Mouse (Mus musculus): ENCODE measurements around the gene Gm26965.

Gm26965 gene

GRCm38 (mm10) chr13:67525753-67526410, at the start of gene Gm26965, which contains the start of gene Zfp87:
Gene Gm26965, minus strand, starts transcription at chr13:67526151.
Gene Zfp87, minus strand, starts transcription at chr13:67526177.
- DNase-seq (ENCODE audit: low read depth, low spot score) = peak; percentile 96
- no peaks in the 10 kb centered on the region for H3K27me3 ChIP-seq (ENCODE audit: control insufficient read depth, insufficient read depth, low read length, poor library complexity, severe bottlenecking)
- no peaks in the 10 kb centered on the region; the same call in 1 of the 2 replicates for H3K36me3 ChIP-seq (ENCODE audit: control insufficient read depth, insufficient read depth, low read length, poor library complexity, severe bottlenecking)

DNA sequence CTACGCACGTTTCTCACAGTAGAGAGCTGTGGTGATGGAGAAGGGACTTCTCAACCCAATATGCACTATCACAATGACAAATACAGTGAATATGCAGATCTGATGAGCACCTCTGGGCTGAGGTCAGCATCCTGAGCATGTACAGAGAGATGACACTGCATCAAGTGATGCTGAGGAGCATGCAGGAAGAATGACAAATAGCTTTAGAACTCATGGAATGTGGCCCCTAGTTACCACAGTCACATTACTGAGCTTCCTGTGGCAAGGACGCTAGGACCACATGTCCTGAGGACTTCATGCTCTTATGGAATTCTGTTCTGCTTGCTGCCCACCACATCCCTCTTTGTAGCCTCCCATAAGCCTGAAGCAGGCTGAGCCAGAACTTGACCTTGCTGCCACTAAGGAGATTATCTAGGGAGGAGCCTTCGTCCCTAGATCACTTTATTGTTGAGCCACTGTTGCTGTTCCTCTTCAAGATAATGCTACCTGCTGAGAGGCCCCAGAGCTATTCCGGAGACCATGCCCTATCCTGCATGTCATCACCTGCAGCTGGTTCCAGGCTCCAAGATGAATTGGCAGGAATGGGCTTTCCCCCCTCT, 46.7 kb upstream of the Gm26965 start:
- no peak for DNase-seq (ENCODE audit: low read depth, low spot score)
- Histone ChIP-seq H3K27me3 (ENCODE audit: control insufficient read depth, insufficient read depth, low read length, poor library complexity, severe bottlenecking) (no peaks in the 10 kb centered on the region), H3K36me3 (ENCODE audit: control insufficient read depth, insufficient read depth, low read length, poor library complexity, severe bottlenecking) (no peaks in the 10 kb centered on the region)

GRCm38 (mm10) chr13:67553730-67554129, 27.8 kb upstream of the Gm26965 start, which contains the start of gene Zfp748:
Gene Zfp748, minus strand, starts transcription at chr13:67553830.
- no peaks in the 10 kb centered on the region for H3K36me3 ChIP-seq (ENCODE audit: control insufficient read depth, insufficient read depth, low read length, poor library complexity, severe bottlenecking)
- no peaks in the 10 kb centered on the region for H3K27me3 ChIP-seq (ENCODE audit: control insufficient read depth, insufficient read depth, low read length, poor library complexity, severe bottlenecking)
- DNase-seq (ENCODE audit: low read depth, low spot score) = no peak

DNA sequence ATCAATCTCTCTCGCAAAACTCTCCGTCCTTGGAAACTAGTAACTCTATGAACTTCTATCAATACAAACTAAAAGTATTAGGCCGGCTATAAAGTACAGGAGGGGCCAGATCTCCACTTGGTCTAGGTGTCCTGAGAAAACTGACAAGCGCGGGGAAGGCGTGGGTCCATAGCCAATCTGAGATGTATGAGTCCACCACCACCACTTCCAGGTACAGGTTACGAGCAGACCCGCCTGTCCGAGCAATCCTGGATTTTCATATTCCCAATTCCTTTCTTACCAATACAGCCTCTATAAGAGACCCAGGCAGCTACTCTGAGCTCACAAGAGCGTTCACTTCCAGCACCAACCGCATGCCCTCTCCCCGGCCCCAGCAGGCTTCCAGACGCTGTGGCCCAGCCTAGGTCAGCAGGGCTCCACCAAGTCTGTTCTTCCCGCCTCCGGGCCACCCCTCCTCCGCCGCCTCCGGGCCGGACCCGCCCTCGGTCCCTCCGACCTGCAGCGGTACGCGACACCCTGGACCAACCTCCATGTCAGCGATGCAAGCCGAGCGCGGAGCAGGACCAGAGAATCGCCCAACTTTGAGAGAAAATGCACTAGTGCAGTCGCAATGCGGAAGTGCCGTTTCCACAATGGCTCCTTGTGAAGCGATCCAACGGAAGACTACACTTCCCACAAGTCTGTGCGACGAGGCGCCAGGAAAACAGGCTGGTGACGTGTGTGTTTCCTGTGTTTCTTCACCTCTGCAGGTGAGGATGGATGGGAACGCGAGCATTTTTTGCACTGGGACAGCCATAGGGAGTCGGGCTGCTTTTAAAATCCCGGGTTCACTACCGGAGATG, 26.8 kb upstream of the Gm26965 start:
- H3K27me3 ChIP-seq (ENCODE audit: control insufficient read depth, insufficient read depth, low read length, poor library complexity, severe bottlenecking) = no peaks in the 10 kb centered on the region
- DNase-seq (ENCODE audit: low read depth, low spot score) = peak; percentile 90
- no peaks in the 10 kb centered on the region for H3K36me3 ChIP-seq (ENCODE audit: control insufficient read depth, insufficient read depth, low read length, poor library complexity, severe bottlenecking)

- DNase-seq (ENCODE audit: low read depth, low spot score) = no peak
- Histone ChIP-seq H3K36me3 (ENCODE audit: control insufficient read depth, insufficient read depth, low read length, poor library complexity, severe bottlenecking) (peaks cover 16% of the 10 kb centered on the region), H3K27me3 (ENCODE audit: control insufficient read depth, insufficient read depth, low read length, poor library complexity, severe bottlenecking) (no peaks in the 10 kb centered on the region)
Observed at GRCm38 (mm10) chr13:67545941-67546340, 20.0 kb upstream of the Gm26965 start.

GRCm38 (mm10) chr13:67527049-67527730, 1.2 kb upstream of the Gm26965 start:
- DNase-seq (ENCODE audit: low read depth, low spot score) = no peak
- no peaks in the 10 kb centered on the region for H3K36me3 ChIP-seq (ENCODE audit: control insufficient read depth, insufficient read depth, low read length, poor library complexity, severe bottlenecking)
- H3K27me3 ChIP-seq (ENCODE audit: control insufficient read depth, insufficient read depth, low read length, poor library complexity, severe bottlenecking) = no peaks in the 10 kb centered on the region

- no peaks in the 10 kb centered on the region for H3K27me3 ChIP-seq (ENCODE audit: control insufficient read depth, insufficient read depth, low read length, poor library complexity, severe bottlenecking)
- H3K36me3 ChIP-seq (ENCODE audit: control insufficient read depth, insufficient read depth, low read length, poor library complexity, severe bottlenecking) = no peaks in the 10 kb centered on the region
- no peak for DNase-seq (ENCODE audit: low read depth, low spot score)
Observed at GRCm38 (mm10) chr13:67500908-67501307, 25.0 kb downstream of the Gm26965 start.

DNA sequence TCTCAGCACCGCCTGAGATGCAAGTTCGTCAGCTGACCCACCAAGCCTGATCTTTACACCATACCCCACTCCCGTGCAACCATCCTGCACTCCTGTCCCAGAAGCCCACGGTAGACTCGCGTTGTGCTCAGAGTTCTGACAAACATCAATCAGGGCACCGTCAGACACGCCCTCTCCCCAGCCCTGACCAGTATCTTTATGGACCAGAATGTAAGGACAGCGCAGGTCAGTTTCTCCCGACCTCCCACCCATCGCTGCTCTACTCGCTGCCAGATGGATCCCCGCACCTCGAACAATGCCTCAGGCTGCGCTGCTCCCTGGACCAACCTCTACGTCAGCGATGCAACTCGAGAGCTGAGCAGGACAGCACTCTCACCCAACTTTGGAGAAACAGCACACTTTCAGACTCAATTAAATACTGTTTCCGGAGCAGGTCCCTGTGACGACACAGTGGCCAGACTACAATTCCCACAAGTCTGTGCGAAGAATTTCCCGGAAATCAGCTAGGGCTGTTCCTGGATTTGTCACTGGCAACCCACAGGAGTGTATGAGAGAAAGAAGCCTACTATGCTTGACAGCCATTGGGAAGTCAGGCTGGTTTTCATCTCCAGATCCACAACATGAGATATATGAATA, 25.7 kb downstream of the Gm26965 start, which contains the start of gene Zfp58:
TSS of gene Zfp58 (minus strand) at position 472 of the 636 bp plus-strand sequence.
- H3K27me3 ChIP-seq (ENCODE audit: control insufficient read depth, insufficient read depth, low read length, poor library complexity, severe bottlenecking) = no peaks in the 10 kb centered on the region
- no peaks in the 10 kb centered on the region for H3K36me3 ChIP-seq (ENCODE audit: control insufficient read depth, insufficient read depth, low read length, poor library complexity, severe bottlenecking)
- DNase-seq (ENCODE audit: low read depth, low spot score) = peak; percentile 87

GRCm38 (mm10) chr13:67495631-67496030, 30.3 kb downstream of the Gm26965 start:
- no peak for DNase-seq (ENCODE audit: low read depth, low spot score)
- Histone ChIP-seq H3K27me3 (ENCODE audit: control insufficient read depth, insufficient read depth, low read length, poor library complexity, severe bottlenecking) (no peaks in the 10 kb centered on the region), H3K36me3 (ENCODE audit: control insufficient read depth, insufficient read depth, low read length, poor library complexity, severe bottlenecking) (peaks cover 16% of the 10 kb centered on the region)

DNA sequence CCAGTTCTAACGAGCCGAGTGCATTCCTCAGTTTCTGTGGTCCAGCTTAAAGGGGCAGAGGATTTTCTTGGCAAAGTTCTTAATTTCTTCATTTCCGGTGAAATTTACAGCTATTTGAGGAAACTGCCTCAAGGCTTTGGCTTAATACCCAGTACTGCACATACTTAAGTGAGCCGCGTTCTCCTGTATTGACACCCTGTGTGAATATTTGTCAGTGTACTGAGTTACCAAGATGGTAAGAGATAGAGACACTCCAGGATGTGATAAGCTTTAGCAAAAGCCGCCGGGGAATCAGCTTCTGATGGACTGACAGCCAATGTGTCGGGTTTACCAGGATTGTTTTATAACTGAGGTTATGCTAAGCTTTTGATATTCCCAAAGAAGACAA, 41.5 kb downstream of the Gm26965 start:
- no peaks in the 10 kb centered on the region for H3K27me3 ChIP-seq (ENCODE audit: control insufficient read depth, insufficient read depth, low read length, poor library complexity, severe bottlenecking)
- no peak for DNase-seq (ENCODE audit: low read depth, low spot score)
- H3K36me3 ChIP-seq (ENCODE audit: control insufficient read depth, insufficient read depth, low read length, poor library complexity, severe bottlenecking) = peaks cover 5% of the 10 kb centered on the region; the same call in 1 of the 2 replicates

DNA sequence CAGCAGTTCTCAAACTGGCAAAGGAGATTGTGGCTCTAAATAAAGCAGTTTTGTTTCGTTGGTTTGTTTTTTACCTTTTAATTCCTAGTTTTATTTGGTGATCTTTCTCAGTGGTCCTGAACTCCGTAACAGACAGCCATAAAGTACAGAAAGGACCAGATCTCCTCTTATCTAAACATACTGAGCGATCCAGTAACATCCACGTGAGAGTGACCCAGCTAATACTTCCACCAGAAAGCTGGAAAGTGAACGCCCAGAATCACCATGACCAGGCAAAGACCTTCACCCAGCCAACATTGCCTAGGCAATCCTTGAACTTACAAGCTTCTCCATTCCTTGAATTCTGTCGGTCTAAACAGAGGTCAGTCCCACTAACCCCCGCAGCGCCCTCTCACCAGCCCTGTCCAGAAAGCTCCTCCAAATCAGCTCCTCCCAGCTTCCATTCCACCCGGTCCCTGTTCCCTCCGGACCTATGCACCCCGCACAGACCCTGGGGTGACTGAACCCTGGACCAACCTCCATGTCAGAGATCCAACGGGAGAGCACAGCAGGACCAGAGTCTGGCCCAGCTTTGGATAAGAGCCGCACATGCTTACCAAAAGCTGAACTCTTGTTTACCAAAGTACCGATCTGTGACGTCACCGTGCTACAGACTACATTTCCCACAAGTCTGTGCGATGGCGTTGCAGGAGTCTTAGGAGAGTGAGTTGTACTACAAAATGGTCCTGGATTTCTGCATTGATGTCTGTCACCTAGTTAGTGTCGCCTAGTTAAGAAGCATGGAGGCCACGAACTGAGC, 42.1 kb downstream of the Gm26965 start, which contains the start of gene Zfp874b:
TSS of gene Zfp874b (minus strand) at position 634 of the 799 bp plus-strand sequence.
- peaks cover 5% of the 10 kb centered on the region; the same call in 1 of the 2 replicates for H3K36me3 ChIP-seq (ENCODE audit: control insufficient read depth, insufficient read depth, low read length, poor library complexity, severe bottlenecking)
- no peaks in the 10 kb centered on the region for H3K27me3 ChIP-seq (ENCODE audit: control insufficient read depth, insufficient read depth, low read length, poor library complexity, severe bottlenecking)
- DNase-seq (ENCODE audit: low read depth, low spot score) = peak; percentile 91

DNA sequence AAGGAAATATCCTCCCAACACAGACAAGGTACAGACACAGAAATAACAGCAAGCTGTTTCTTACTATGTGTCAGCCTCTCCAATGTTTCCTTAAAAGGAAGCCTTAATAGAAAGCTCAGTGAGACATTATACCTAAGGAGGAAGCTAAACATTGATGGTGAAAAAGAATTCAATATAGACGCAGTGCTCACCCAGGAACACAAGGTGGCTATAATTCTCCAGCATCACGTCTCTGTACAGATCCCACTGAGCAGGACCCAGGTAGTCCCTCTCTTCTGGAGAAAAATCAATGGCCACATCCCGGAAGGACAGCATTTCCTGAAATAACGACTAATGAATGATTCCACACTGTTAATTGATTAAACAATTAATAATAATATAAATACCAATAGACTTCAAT, 44.4 kb downstream of the Gm26965 start:
- peak; percentile 6 for DNase-seq (ENCODE audit: low read depth, low spot score)

DNA sequence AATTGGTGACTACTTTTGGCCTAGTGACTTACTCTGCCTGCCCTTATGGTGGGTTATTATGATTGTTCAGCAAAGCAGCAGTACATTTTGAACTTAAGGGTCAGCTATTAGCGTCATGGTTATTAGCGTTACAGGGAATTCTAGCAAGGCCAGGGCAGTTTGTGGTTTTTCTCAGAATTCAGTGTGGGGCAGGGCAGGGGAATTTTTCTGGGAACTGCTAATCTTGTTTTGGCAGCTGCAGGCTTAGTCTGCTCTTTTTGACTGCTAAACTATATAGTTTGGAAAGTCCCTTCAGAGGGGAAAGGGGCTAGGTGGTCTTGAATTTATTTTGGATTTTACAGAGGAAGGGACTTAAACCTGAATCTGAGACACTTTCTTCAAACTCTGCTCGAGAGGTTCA, 56.7 kb downstream of the Gm26965 start:
- H3K36me3 ChIP-seq (ENCODE audit: control insufficient read depth, insufficient read depth, low read length, poor library complexity, severe bottlenecking) = peaks cover 5% of the 10 kb centered on the region; the same call in 1 of the 2 replicates
- H3K27me3 ChIP-seq (ENCODE audit: control insufficient read depth, insufficient read depth, low read length, poor library complexity, severe bottlenecking) = no peaks in the 10 kb centered on the region
- no peak for DNase-seq (ENCODE audit: low read depth, low spot score)

More for the DNA sequence above, 44.4 kb downstream of the Gm26965 start:
- H3K27me3 ChIP-seq (ENCODE audit: control insufficient read depth, insufficient read depth, low read length, poor library complexity, severe bottlenecking) = no peaks in the 10 kb centered on the region
- H3K36me3 ChIP-seq (ENCODE audit: control insufficient read depth, insufficient read depth, low read length, poor library complexity, severe bottlenecking) = peaks cover 7% of the 10 kb centered on the region; the same call in 1 of the 2 replicates
